Mouse (Mus musculus) frontal cortex, postnatal 36 days (tissue): ENCODE measurements around the gene Dync1li2.

Experiments
- DNase-seq, 2 experiments: peaks; one replicate each; pipeline ENCODE4 v3.0.0; 2022; ENCODE audit warnings: low spot score in 2 of 2

The Dync1li2 gene

DNA sequence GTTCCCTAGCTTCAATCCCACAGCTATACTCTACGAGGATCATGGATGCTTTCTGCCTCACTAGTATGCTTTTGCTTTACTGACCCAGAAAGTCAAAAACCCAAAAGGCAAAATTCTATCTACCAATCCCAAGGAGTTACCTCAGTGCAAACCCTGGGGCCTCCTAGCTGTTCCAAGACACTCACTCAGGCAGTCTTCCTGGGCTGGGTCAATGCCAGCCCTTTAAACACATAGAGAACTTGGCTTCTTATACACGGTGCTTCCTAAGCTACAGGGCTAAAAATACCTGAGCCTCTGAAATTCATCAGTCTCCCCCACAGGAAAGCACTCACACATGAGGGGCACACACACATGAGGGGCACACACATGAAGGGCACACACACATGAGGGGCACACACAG is 59.6 kb downstream of the Dync1li2 start:
- no peak for DNase-seq

DNA sequence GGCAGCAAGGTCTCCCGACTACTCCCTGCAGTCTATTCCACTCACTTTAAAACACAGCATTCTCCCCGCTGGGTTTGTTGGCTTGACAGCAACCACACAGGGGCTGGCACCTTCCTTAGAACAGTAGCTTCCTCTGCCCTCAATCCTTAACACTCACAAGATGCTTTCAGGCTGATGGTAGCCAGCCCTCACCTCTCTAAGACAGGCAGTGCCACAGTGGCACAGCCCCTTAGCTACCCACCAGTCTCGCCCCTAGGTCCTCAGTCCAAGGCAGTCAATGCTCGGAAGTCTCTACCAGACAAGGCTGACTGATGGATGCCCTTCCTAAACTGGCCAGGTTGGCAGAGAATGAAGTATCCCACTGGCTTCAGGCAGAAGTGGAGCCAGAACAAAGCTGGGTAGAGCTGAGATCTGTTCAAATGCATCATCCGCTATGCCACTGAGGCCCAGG is 61.9 kb downstream of the Dync1li2 start:
- no peak for DNase-seq

DNA sequence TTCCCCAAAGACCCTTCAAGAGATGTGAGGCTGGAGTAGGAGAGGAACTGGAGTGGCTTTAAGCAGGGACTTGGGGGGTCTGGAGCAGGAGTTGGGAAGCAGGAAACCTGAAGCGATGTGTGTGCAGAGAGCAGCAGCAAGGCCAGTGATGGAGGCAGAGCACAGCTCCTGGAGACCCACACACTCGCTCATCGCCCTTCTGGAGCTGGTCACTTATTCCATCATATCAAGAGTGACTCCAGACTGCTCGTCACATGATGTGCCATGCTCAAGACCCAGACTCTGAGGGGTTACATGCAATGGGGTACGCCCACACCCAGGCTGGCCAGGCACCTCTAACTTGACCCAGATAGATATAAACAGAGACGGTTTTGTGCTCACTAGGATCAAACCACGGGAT is 62.6 kb downstream of the Dync1li2 start:
- no peak for DNase-seq

DNA sequence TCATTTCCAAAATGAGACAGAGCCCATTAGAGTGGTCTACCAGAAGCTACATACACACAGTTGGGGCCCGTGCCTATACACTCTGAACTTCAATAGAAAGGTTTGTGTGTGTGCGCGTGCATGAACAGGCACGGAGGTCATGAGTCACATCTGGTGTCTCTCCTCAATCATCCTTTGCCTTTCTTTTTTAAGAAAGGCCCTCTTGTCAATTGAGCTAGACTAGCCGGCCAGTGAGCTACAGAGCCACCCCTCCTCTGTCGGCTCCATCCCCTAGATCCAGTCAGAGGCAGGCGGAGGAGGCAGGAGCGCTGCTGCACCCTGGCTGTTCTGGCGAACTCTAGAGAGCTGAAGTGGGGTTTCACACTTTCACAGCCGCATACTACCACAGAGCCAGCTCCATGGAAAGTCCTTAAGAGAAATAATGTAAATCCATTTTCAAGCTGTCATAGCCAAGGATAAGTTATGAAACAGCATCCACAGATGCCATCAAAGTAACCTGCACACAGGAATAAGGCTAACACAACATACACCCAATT is 63.5 kb downstream of the Dync1li2 start:
- no peak for DNase-seq

DNA sequence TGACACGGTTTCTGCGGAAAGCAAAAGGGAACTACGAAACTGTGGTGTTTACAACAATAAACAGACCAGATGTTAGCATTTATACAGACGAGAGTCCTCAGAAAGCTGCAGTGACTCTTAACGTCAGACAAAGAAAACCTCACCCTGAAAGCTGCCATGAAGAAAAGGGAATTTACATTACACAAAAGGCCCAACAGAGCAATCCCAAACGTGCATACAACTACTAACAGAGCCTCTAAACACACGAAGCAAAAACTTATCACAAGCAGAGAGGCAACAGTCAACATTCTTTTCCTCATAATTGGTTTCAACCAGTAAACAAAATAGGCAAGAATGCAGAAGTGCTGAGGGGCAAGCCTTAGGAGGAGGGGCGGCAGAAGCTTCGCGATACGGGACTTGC is 66.2 kb downstream of the Dync1li2 start:
- no peak for DNase-seq

DNA sequence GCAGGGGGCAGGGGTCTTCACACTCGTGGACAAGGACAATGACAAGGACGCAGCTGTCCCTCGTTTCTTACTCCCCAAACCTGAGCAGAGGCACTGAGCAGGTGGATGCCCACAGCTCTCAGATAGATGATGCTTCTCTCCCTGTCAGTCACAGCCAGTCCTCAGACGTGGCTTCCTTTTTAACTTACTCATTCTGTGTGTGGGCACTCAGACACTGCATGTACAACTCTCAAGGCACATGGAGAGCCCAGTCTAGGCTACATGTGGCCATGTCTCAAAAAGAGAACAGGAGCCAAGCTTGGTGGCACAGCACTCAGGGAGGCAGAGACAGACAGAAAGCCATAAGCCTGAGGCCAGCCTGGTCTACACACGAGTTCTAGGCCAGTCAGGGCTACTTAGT is 66.9 kb downstream of the Dync1li2 start:
- DNase-seq = no peak

DNA sequence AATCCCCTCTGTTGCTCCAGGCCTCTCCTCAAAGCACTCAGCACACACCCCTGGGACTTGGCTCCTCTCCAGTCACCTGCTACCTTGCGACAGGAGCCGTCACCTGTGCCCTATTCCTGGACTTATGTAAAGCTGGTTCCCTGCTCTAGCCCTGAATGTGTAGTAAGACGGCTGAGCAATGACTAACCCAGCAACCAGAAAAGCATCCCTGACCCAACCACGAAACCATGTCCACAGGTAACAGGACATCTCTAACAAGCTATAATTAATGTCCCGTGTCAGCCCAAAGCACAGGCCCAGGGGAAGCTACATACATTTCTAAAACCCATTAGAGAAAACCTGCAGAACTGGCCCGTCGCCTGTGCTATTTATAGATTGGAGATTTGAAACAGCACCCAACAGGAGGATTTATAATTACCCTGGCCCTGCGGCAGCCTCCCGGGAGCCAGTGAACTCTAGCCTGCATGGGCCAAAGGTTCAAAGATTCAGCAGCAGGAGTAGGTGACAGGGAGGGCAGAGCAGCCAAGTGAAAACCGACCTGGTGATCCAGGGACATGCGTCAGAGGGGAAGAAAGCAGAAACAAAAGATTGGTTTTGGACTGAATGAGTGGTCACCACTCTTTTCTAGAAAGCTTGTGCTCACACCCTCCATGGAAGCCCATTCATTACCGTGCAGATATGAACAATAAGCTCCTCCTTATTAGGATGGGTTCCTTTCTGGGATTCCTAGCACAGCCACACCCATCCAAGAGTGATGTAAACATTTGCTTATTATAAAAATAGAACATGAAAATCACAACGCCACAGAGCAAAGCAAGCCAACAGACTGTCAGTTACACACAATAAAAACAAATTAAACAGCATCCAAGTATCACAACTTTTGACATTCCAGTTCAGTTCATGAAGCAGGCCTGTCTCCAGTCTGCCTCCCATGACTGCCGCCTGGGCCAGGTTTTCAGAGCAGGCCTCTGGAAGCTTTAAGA is 67.7 kb downstream of the Dync1li2 start:
- no peak for DNase-seq

DNA sequence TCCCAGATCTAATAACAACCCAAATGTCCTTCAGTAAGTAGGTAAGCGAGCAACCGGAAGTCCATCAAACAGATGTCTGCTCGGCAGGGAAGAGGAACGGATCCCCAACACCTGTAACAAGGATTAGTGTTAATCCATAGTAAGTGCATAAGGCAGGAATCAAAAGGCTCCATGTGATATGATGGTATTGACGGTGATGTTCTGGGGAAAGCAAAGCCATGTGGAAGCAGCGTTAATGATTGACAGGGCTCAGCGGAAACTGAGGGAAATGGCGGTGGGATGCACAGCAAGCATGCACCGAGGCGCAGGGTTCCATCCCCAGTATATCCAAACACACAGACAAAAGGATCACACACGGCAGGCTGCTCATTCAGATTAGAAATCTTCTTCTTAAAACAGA is 68.6 kb downstream of the Dync1li2 start:
- no peak for DNase-seq

DNA sequence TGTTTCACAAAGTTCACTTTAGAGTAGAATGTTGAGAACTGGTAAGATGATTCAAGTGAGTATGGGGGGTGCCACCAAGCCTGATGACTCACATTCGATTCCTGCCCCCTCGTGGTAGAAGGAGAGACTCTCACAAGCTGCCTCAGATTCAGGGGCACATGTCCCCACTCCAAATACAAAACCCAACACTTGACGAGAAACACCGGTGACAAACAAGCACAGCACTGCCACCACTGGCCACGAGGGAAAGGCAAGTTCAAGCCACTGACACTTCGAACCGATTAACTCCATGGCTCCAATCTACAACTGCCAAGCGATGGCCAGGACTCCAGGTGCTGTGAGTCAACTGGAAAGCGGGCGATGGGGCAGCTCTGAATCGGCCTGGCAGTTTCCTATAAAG is 69.1 kb downstream of the Dync1li2 start:
- DNase-seq = no peak

DNA sequence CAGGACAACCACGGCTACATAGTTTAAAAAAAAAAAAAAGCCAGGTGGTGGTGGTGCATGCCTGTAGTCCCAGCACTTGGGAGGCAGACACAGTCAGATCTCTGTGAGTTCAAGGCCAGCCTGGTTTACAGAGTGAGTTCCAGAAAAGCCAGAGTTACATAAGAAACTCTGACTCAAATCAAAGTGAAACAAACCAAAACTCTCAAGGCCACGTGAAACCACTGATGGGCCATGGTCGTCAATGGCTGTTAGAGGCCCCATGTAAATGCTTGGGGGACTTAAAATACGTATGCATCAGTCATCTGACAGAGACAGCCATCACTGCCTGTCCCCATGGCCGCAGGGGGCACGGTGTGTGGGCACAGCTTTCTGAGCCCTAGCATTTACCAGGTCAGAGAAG is 71.7 kb downstream of the Dync1li2 start:
- DNase-seq = no peak

DNA sequence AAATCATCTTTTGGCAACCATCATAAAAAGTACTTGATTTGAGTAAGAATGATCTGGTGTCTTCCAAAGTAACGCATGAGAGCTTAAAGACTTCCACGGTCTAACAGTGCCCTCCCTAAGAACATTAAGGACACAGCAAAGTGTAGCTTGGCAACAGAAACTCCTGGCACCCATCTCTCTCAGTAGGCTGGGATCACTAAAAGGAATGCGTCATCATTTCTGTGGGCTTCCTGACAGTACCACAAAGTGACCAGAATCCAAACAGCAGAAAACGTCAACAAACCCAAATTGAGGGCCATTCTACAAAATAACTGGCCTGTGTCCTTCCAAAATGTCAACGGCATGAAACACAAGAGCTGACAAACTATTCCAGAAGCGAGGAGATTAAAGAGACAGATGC is 72.8 kb downstream of the Dync1li2 start:
- DNase-seq = no peak

DNA sequence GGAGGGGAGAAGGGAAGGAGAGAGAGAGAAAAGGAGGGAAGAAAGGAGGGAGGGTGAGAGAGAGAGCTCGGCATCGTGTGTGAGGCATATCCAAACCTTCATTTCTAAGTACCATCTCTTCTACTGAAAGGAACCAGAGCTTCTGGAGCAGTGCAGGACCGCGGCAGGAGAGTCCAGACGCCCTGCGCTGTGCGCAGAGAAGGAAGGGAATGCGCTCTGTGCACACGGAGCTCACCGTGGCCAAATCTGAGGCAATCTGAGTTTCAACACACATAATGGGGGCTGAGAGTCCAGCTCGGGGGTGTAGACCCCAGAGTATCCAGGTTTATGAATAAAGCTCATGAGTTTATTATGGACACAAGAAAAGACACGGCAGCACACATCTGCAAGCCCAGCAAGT is 73.3 kb downstream of the Dync1li2 start:
- no peak for DNase-seq
